Mouse (Mus musculus) intestine, postnatal 0 days (tissue): ENCODE data around the gene Taldo1. TPM values are rescaled to one million over a fixed set of nuclear protein-coding genes. Genes with fewer than 3 reads are reported as not detected.
"Not testable (repeated sequence)": the region's sequence is repeated elsewhere in the genome, so short reads cannot be mapped to it uniquely, and the experiment has no call there.

Experiments
- ATAC-seq: fragments of 200-750 bp; cut with Nextera tagmentation; 2 replicates; pipeline ENCODE4 v1.8.0; 2017; ENCODE audit warnings: mild to moderate bottlenecking, moderate TSS enrichment, moderate library complexity
- H3K27ac ChIP-seq: fragments of 300-500 bp; sonication (generic); 2 replicates; pipeline ENCODE4 v1.5.1; 2014; ENCODE audit warnings: mild to moderate bottlenecking, low read depth, low read length, moderate library complexity
- H3K27me3 ChIP-seq: fragments of 300-500 bp; sonication (generic); replicated peaks from 2 replicates; pipeline ENCODE4 v1.6.1; 2014; ENCODE audit warnings: low read length, mixed read lengths; ENCODE audit not compliant: control insufficient read depth, insufficient read depth
- H3K36me3 ChIP-seq: fragments of 300-500 bp; sonication (generic); 2 replicates; pipeline ENCODE4 v1.6.1; 2014; ENCODE audit warnings: mild to moderate bottlenecking, moderate library complexity; ENCODE audit not compliant: control insufficient read depth, insufficient read depth
- H3K4me1 ChIP-seq: fragments of 300-500 bp; sonication (generic); replicated peaks from 2 replicates; pipeline ENCODE4 v1.6.1; 2014; ENCODE audit warnings: antibody characterized with exemption, low read length, mixed read lengths; ENCODE audit not compliant: control insufficient read depth, insufficient read depth
- H3K4me2 ChIP-seq: fragments of 300-500 bp; sonication (generic); replicated peaks from 2 replicates; pipeline ENCODE4 v1.6.1; 2014; ENCODE audit warnings: low read depth, mild to moderate bottlenecking, moderate library complexity
- H3K4me3 ChIP-seq: fragments of 300-500 bp; sonication (generic); 2 replicates; pipeline ENCODE4 v1.5.1; 2014; ENCODE audit warnings: low read depth, low read length
- H3K9ac ChIP-seq: fragments of 300-500 bp; sonication (generic); 2 replicates; pipeline ENCODE4 v1.6.1; 2014; ENCODE audit warnings: mild to moderate bottlenecking, low read depth, low read length
- H3K9me3 ChIP-seq: fragments of 300-500 bp; sonication (generic); 2 replicates; pipeline ENCODE4 v1.6.1; 2016; ENCODE audit warnings: mixed run types; ENCODE audit not compliant: control insufficient read depth
- CTCF ChIP-seq: sonication (generic); IDR thresholded peaks from 2 replicates; pipeline ENCODE4 v1.5.1; 2016; ENCODE audit warnings: low read depth, mild to moderate bottlenecking, control low read depth, antibody characterized with exemption, moderate library complexity
- WGBS: fragments of 180-500 bp; shearing (Covaris S2); extraction: QIAGEN DNeasy Blood & Tissue Kit; methylation state at CpG from one replicate; pipeline ENCODE4 v1.1.7; 2014; 5-methylcytosine and 5-hydroxymethylcytosine counted together
- polyA plus RNA-seq: library from polyadenylated mRNA; unstranded; fragments of >200 nt; fragmentation: Nextera tagmentation; extraction: Ambion mirVana; gene quantifications from 2 replicates; pipeline ENCODE4 v1.2.1, GENCODE M21; 2015

Gene Taldo1
- polyA plus RNA-seq, 1 experiment from 2014 or later: 711 TPM

DNA sequence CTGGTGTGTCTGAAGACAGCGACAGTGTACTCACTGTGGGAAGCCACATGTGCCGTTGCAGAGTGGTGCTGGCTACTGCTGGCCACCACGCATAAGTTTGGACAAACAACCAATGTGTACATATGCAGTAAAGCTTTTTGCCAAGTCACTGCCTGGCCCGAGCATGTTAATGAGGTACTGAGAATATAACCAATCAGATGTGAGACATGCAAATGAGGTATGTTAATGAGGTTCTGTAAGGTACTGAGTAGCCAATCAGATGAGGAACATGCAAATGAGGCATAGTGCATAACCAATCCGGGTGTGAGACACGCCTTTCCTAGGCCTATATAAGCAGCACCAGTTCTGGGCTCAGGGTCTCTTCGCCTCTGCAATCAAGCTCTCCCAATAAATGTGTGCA is 15.7 kb downstream of the Taldo1 start:
- not testable (repeated sequence) for ATAC-seq, H3K9me3 ChIP-seq, H3K27ac ChIP-seq, H3K27me3 ChIP-seq, H3K4me1 ChIP-seq, H3K9ac ChIP-seq, H3K4me3 ChIP-seq, H3K4me2 ChIP-seq
- peaks cover 35% of the 10 kb centered on the region for H3K36me3 ChIP-seq
- TF ChIP-seq CTCF: 0 out of 2 replicates have a peak, but pooled peaks have one; percentile 4
- 95% methylated on average over 7 of the region's 7 CpGs for WGBS

DNA sequence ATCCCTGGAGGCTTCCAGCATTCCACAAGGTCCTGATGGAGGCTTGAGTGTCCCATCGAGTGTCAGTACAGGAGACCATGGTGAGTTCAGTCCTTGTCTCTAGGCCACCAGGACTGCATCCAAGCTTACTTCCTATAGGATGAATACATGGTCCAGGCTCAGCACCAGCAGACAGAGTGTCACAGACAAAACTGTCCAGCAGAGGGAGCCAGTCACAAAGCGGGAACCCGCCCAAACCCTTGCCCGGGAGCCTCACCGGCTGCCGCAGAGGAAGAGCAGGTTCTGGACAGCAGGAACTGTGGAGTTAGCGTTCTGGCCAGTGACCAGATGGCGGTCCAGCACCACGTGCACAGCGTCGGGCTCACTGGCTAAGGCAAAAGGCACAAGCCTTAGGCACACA is 16.8 kb downstream of the Taldo1 start:
- Histone ChIP-seq H3K4me1 (peaks cover 5% of the 10 kb centered on the region; the same call in 1 of the 2 replicates), H3K9ac (no peak overlapping the region), H3K4me3 (no peak overlapping the region), H3K9me3 (no peaks in the 10 kb centered on the region), H3K27me3 (no peaks in the 10 kb centered on the region), H3K4me2 (no peak overlapping the region; the same call in 1 of the 2 replicates), H3K27ac (no peak overlapping the region), H3K36me3 (peaks cover 24% of the 10 kb centered on the region; the same call in 1 of the 2 replicates)
- TF ChIP-seq CTCF: peak; percentile 98
- WGBS: 12% methylated on average over 11 of the region's 11 CpGs
- ATAC-seq: peak; percentile 67

DNA sequence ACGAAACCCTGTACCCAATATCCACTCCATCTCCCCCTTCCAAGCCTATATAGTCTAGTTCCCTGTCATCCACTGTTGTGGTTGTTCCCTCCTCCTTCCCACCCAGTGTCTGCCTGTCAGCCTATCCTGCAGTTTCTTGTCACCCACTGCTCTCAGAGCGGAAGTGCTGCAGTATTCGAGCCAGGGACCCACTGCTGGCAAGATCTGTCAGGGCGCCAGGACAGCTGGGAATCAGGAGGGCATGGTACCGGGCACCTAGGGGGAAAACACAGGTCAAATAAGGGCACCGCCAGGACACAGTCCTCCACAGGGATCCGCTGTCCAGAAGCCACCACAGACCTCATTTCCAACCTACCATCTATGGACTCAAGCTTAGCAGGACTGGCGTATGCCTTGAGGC is 18.6 kb downstream of the Taldo1 start:
- Histone ChIP-seq H3K4me2 (no peak overlapping the region), H3K4me1 (peaks cover 5% of the 10 kb centered on the region; the same call in 1 of the 2 replicates), H3K9me3 (no peaks in the 10 kb centered on the region), H3K27ac (no peak overlapping the region), H3K36me3 (peaks cover 24% of the 10 kb centered on the region; the same call in 1 of the 2 replicates), H3K27me3 (no peaks in the 10 kb centered on the region), H3K4me3 (no peak overlapping the region), H3K9ac (no peak overlapping the region)
- ATAC-seq: no peak
- no peak for TF ChIP-seq CTCF
- 96% methylated on average over 8 of the region's 8 CpGs for WGBS

DNA sequence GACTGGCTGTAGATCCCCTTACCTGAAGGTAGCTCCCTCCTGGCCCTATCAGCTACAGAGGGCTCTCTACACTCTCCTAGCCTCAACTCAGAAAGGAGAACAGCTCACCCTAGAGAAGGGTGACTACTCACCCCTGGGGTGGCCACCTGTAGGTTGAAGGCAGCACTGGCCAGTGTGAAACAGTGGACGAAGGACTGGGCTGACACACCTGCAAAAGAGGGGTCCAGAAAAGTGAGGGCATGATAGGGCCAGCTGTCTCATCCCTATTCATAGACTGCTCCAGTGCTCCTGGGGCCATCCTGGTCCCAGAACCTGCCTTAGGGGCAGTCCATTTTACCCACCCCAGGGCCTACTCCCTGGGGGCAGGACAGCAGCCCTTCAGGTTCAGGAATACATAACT is 19.7 kb downstream of the Taldo1 start:
- Histone ChIP-seq H3K9me3 (no peaks in the 10 kb centered on the region), H3K27ac (no peak overlapping the region), H3K4me3 (no peak overlapping the region), H3K27me3 (no peaks in the 10 kb centered on the region), H3K9ac (no peak overlapping the region), H3K4me1 (peaks cover 5% of the 10 kb centered on the region; the same call in 1 of the 2 replicates), H3K4me2 (no peak overlapping the region), H3K36me3 (peaks cover 24% of the 10 kb centered on the region; the same call in 1 of the 2 replicates)
- 100% methylated on average over 1 of the region's 1 CpGs for WGBS
- no peak for TF ChIP-seq CTCF
- ATAC-seq: no peak

GRCm38 (mm10) chr7:141413331-141413730 is 21.3 kb downstream of the Taldo1 start:
- Histone ChIP-seq H3K36me3 (peaks cover 19% of the 10 kb centered on the region; the same call in 1 of the 2 replicates), H3K9me3 (no peaks in the 10 kb centered on the region), H3K4me2 (peak overlapping the region; percentile 90), H3K4me3 (peak overlapping the region; percentile 59), H3K9ac (peak overlapping the region; percentile 65), H3K27me3 (no peaks in the 10 kb centered on the region), H3K4me1 (peaks cover 5% of the 10 kb centered on the region; the same call in 1 of the 2 replicates), H3K27ac (peak overlapping the region; percentile 84)
- ATAC-seq: no peak
- 1% methylated on average over 16 of the region's 16 CpGs for WGBS
- no peak for TF ChIP-seq CTCF

DNA sequence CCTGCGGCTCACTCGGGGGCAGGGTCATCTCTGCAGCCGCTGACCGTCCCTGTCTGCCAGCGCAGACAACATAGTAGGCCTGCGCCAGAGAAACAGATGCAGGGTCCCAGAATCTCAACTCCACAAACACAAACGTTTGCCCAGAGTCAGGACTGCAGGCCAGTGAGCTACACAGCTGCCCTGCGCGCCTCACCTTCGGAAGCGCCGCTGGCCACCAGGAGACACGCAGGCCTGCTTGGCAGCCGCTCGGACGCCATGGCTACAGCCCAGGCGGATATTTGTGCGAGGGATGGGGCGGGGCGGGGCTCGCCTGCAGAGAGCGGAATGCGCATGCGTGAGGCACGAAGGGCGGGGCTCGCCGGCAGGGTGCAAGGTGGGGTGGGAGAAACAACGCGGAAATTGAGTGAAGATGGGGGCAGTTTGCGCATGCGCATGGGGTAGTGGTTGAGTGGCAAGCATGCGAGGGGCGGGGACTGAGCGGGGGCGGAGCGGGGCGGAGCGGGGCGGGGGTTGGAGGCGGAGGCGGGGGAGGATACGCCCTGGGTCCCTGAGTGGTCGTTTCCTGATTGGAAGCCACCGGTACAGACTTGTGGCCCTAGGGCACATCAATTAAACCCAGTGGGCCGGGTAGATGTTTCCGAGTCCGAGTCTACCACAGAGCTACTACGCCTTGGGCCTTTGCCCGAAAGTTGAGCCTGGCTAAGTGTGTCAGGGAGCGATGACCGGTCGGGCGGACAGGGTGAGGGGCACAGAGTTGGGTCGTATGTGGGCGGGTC is 22.0 kb downstream of the Taldo1 start, which contains the start of gene Gatd1:
Gene Gatd1, minus strand, starts transcription at position 328 of the 776 bp plus-strand sequence.
- under 1% methylated on average over 56 of the region's 56 CpGs for WGBS
- TF ChIP-seq CTCF: peak; percentile 54
- peak; percentile 91 for ATAC-seq

More for the DNA sequence above, 22.0 kb downstream of the Taldo1 start, which contains the start of gene Gatd1:
- H3K9me3 ChIP-seq: no peaks in the 10 kb centered on the region
- H3K9ac ChIP-seq: peak within 1 kb of the TSS; percentile 65
- peaks cover 5% of the 10 kb centered on the region; the same call in 1 of the 2 replicates for H3K4me1 ChIP-seq
- H3K4me3 ChIP-seq: peak within 1 kb of the TSS; percentile 59
- peak within 1 kb of the TSS; percentile 84 for H3K27ac ChIP-seq
- no peaks in the 10 kb centered on the region for H3K27me3 ChIP-seq
- peak within 1 kb of the TSS; percentile 90 for H3K4me2 ChIP-seq
- H3K36me3 ChIP-seq: peaks cover 16% of the 10 kb centered on the region; the same call in 1 of the 2 replicates
